In genomic region chr2:163404037-163404815, GRCm38 (mm10) we compare ENCODE assay signal across 19 mouse cellular contexts. TPM values are rescaled to one million over a fixed set of nuclear protein-coding genes. Genes with fewer than 3 reads are reported as not detected.
A peak's percentile ranks its signal among the peaks of the same experiment; 100 is the strongest.
DNase-seq lines count a peak whose midpoint lies in the region; ATAC-seq and TF ChIP-seq lines count a peak whose summit lies in the region.
"Had no signal": no experiment of that assay in that cellular context is flagged by ENCODE, and none has a peak within 500 bp of the region (broad histone marks: within the 10 kb centered on the region; RNA-seq: fewer than 3 reads in every experiment).

No protein-coding gene starts in this region.

- no peak for TF ChIP-seq POLR2A in lung, adult 2 months (IDR thresholded peaks at IDR 0.05; ENCODE audit: borderline replicate concordance, extremely low read depth, low read depth, low read length)

- H3K4me3 ChIP-seq in lung, embryonic 15.5 days: no peak overlapping the region
- H3K4me3 ChIP-seq in lung, adult 2 months (replicated peaks; ENCODE audit: extremely low read depth, low read depth, low read length): no peak overlapping the region
- H3K4me3 ChIP-seq in kidney, postnatal 0 days (replicated peaks; ENCODE audit: low read depth, low read length): no peak overlapping the region
- H3K4me3 ChIP-seq: midbrain, embryonic 10.5 days had no signal

- WGBS in lung, embryonic 15.5 days: 52% methylated on average over 8 of the region's 8 CpGs
- WGBS in lung, adult 2 months: 47% methylated on average over 8 of the region's 8 CpGs
- WGBS in kidney, postnatal 0 days: 56% methylated on average over 8 of the region's 8 CpGs

- 0 out of 2 replicates have a peak overlapping the region, but pooled peaks have one; percentile 20 for H3K27ac ChIP-seq in lung, embryonic 15.5 days
- peak overlapping the region; percentile 36; the same call in 1 of the 2 replicates for H3K27ac ChIP-seq in kidney, postnatal 0 days
- H3K27ac ChIP-seq: midbrain, embryonic 10.5 days had no signal

- TF ChIP-seq CTCF in lung, adult 2 months (IDR thresholded peaks at IDR 0.05; ENCODE audit: insufficient read depth, low read length): no peak
- no peak for TF ChIP-seq CTCF in kidney, postnatal 0 days (IDR thresholded peaks at IDR 0.05; ENCODE audit: low read depth)

- DNase-seq in adrenal gland, adult (ENCODE audit: inconsistent age in 2 of 2, low spot score in 1 of 2): peak; percentile 49 to 77
- no peak for DNase-seq in adrenal gland, postnatal 4 days (ENCODE audit: low spot score in 2 of 2)
- DNase-seq in lung, adult 2 months: no peak
- peak; percentile 31 for DNase-seq in kidney, postnatal 0 days (ENCODE audit: low spot score)
- peak; percentile 52 for DNase-seq in testis, postnatal 14 days (ENCODE audit: low spot score)
- DNase-seq in frontal cortex, postnatal 10 days (ENCODE audit: low spot score in 2 of 2): no peak
- DNase-seq: cerebellum, adult 11 months; gastrocnemius, postnatal 14 days; heart, postnatal 36 days; layer of hippocampus, postnatal 36 days; left cerebral cortex, postnatal 4 days; right cerebral cortex, postnatal 4 days; thymus, postnatal 25 days had no signal

- H3K9ac ChIP-seq in lung, embryonic 15.5 days: no peak overlapping the region
- H3K9ac ChIP-seq in kidney, postnatal 0 days (ENCODE audit: low read depth, low read length): no peak overlapping the region

- H3K4me1 ChIP-seq in lung, embryonic 15.5 days: no peaks in the 10 kb centered on the region
- H3K4me1 ChIP-seq in lung, adult 2 months (ENCODE audit: control insufficient read depth, insufficient read depth, low read length): no peaks in the 10 kb centered on the region
- H3K4me1 ChIP-seq in kidney, postnatal 0 days (replicated peaks; ENCODE audit: insufficient read depth, low read length): no peaks in the 10 kb centered on the region
- H3K4me1 ChIP-seq: midbrain, embryonic 10.5 days had no signal

- peak; percentile 31; the same call in 1 of the 2 replicates for ATAC-seq in lung, embryonic 15.5 days (ENCODE audit: borderline replicate concordance, extremely low read depth, low FRiP score, low TSS enrichment)
- ATAC-seq in kidney, postnatal 0 days (replicated peaks; ENCODE audit: low FRiP score, low read depth): no peak
- no peak for ATAC-seq in activated CD4-positive, CD25-positive, alpha-beta regulatory T cell, adult 4 months
- ATAC-seq: forebrain, embryonic 16.5 days; Patski had no signal

- no peaks in the 10 kb centered on the region for H3K9me3 ChIP-seq in lung, embryonic 15.5 days
- no peaks in the 10 kb centered on the region for H3K9me3 ChIP-seq in kidney, postnatal 0 days (replicated peaks; ENCODE audit: low read length)
- H3K9me3 ChIP-seq: midbrain, embryonic 10.5 days had no signal

- H3K36me3 ChIP-seq in lung, embryonic 15.5 days: peaks cover 32% of the 10 kb centered on the region
- H3K36me3 ChIP-seq in kidney, postnatal 0 days (ENCODE audit: insufficient read depth, low read length): peaks cover 21% of the 10 kb centered on the region

- H3K4me2 ChIP-seq in lung, embryonic 15.5 days: no peak overlapping the region
- no peak overlapping the region for H3K4me2 ChIP-seq in kidney, postnatal 0 days (ENCODE audit: low read length)
- H3K4me2 ChIP-seq: heart, embryonic 11.5 days had no signal

- H3K27me3 ChIP-seq in lung, embryonic 15.5 days: no peaks in the 10 kb centered on the region
- H3K27me3 ChIP-seq in kidney, postnatal 0 days (ENCODE audit: insufficient read depth, low read length): no peaks in the 10 kb centered on the region
- H3K27me3 ChIP-seq: Patski had no signal

RNA-seq across cellular contexts. Expression of gene Jph2, which starts 6.4 kb away (rescaled TPM):
- 10 to 100 TPM in 1 of 2 experiments, 1 to 10 TPM in 1; 9.3 to 13.0 TPM for total RNA-seq in adrenal gland, postnatal 4 days (2021)
- polyA plus RNA-seq in lung, embryonic 15.5 days (2015; fragmentation: Nextera tagmentation; extraction: Ambion mirVana): 6.9 and 7.7 TPM in 2 replicates
- 32.3 and 38.4 TPM in 2 replicates for polyA plus RNA-seq in lung, adult 2 months (2012; rRNA removed)
- 3.4 and 3.5 TPM in 2 replicates for polyA plus RNA-seq in kidney, postnatal 0 days (2015; fragmentation: Nextera tagmentation; extraction: Ambion mirVana)
- polyA plus RNA-seq in activated CD4-positive, CD25-positive, alpha-beta regulatory T cell, adult 4 months (2017; shearing (Covaris generic)): not detected

RNA-seq across cellular contexts. Expression of gene Oser1, which starts 20.3 kb away (rescaled TPM):
- 10 to 100 TPM; 34.7 to 36.6 TPM for total RNA-seq in adrenal gland, postnatal 4 days (2021)
- polyA plus RNA-seq in lung, embryonic 15.5 days (2015; fragmentation: Nextera tagmentation; extraction: Ambion mirVana): 90.1 and 94.5 TPM in 2 replicates
- polyA plus RNA-seq in lung, adult 2 months (2012; rRNA removed): 9.2 and 17.2 TPM in 2 replicates
- polyA plus RNA-seq in kidney, postnatal 0 days (2015; fragmentation: Nextera tagmentation; extraction: Ambion mirVana): 74.9 and 78.2 TPM in 2 replicates
- 100 to 1,000 TPM; 107 to 116 TPM for polyA plus RNA-seq in activated CD4-positive, CD25-positive, alpha-beta regulatory T cell, adult 4 months (2017; shearing (Covaris generic))

RNA-seq across cellular contexts. Expression of gene Gdap1l1, which starts 34.0 kb away (rescaled TPM):
- 10 to 100 TPM in 1 of 2 experiments, 1 to 10 TPM in 1; 9.7 to 10.3 TPM for total RNA-seq in adrenal gland, postnatal 4 days (2021)
- 0.62 and 1.3 TPM in 2 replicates for polyA plus RNA-seq in lung, embryonic 15.5 days (2015; fragmentation: Nextera tagmentation; extraction: Ambion mirVana)
- polyA plus RNA-seq in lung, adult 2 months (2012; rRNA removed): 0.19 and 0.22 TPM in 2 replicates
- polyA plus RNA-seq in kidney, postnatal 0 days (2015; fragmentation: Nextera tagmentation; extraction: Ambion mirVana): 0.64 and 0.74 TPM in 2 replicates
- not detected for polyA plus RNA-seq in activated CD4-positive, CD25-positive, alpha-beta regulatory T cell, adult 4 months (2017; shearing (Covaris generic))
- total RNA-seq: heart, postnatal 36 days had no signal

Comparison
In these comparisons a context has a peak if more than half of its experiments do, and no peak if none do; other contexts are left out.
1. DNase-seq: peak in adrenal gland, adult (2 of 2), kidney, postnatal 0 days (single experiment) and testis, postnatal 14 days (single experiment); none in adrenal gland, postnatal 4 days (0 of 2), lung, adult 2 months (single experiment) and frontal cortex, postnatal 10 days (0 of 2).